Mouse (Mus musculus) adrenal gland, postnatal 10 days (tissue): Measurements from ENCODE around the gene Ing4. TPM values are rescaled to one million over a fixed set of nuclear protein-coding genes. Genes with fewer than 3 reads are reported as not detected.
"Not testable (repeated sequence)": the region's sequence is repeated elsewhere in the genome, so short reads cannot be mapped to it uniquely, and the experiment has no call there.

ENCODE experiments used
- DNase-seq: peaks from one replicate; pipeline ENCODE4 v3.0.0; 2021; ENCODE audit warnings: mixed read lengths
- total RNA-seq, 2 experiments: library from RNA; stranded (reverse); gene quantifications; 2 replicates each; pipeline ENCODE4 v1.2.3; 2021

Ing4 gene
- total RNA-seq, 2 experiments from 2014 or later, result 72.5 to 83.1 TPM

DNA sequence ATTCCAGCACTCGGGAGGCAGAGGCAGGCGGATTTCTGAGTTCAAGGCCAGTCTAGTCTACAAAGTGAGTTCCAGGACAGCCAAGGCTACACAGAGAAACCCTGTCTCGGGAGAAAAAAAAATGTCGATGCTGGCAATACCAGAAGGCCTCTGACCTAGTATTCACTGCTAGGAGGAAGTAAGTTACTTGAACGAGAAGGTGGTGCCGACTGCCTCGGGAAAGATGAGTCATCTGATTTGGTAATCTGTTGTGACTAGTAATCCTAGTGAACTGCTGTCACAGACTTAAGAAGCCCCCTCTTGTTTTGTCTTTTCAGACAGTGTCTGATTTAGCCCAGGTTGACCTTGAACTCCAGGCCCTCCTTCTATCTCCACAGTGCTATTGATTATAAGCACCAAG lies 1.5 kb downstream of the Ing4 start:
- DNase-seq, result no peak

DNA sequence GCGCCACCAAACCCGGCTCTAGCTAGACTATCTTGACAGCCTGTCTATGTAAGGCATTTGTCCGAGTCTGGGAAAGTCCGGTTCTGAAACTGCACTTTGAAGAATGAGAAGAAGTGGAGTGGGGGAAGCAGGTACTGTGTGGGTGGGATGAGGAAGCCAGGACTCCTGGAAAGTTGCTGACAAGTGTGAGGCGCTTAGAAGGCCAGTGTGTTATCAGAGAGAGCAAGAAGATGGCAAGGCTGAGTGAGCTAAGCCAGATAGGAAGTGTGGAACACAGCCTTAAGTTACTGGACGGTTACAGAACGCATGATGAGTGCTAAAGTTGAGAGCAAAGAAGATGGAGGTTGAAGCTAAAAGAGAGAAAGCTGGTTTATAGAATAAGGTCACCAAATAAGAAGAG lies 2.5 kb downstream of the Ing4 start:
- DNase-seq, result no peak

DNA sequence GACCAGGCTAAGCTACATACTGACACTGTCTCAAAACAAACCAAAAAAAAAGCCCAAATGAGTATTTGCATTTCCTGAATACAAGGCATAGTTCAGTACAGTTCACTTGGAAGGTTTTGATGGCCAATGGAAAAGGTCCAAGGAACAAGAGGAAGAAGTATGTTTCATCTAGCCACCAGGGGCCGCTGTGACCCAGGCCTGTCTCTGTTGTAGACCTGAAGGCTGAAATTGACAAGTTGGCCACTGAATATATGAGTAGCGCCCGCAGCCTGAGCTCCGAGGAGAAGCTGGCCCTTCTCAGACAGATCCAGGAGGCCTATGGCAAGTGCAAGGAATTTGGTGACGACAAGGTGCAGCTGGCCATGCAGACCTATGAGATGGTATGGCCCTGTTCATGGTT lies 7.1 kb downstream of the Ing4 start:
- peak; percentile 90 for DNase-seq

DNA sequence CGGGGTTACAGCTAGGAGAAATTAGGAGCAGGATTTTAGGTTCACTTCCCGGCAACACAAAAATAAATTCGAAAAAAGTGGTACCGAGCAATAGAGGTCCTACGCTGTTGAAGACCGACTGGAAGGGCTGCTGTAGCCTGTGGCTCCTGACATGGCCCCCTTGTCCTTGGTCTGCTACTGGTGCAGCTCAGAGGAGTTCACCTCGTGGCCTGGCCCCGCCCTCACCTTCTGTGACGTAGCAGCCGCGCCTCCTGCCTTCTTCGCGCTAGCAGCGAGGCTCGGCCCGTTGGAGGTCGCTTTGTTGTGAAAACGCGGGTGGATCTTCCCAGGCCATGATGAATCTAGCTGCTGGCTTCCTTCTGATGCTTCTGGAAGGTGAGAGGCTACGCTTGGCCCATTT lies 10.1 kb downstream of the Ing4 start, which contains the start of gene Acrbp:
Gene Acrbp (plus strand): TSS at position 12 of the 400 bp plus-strand sequence.
- no peak for DNase-seq

DNA sequence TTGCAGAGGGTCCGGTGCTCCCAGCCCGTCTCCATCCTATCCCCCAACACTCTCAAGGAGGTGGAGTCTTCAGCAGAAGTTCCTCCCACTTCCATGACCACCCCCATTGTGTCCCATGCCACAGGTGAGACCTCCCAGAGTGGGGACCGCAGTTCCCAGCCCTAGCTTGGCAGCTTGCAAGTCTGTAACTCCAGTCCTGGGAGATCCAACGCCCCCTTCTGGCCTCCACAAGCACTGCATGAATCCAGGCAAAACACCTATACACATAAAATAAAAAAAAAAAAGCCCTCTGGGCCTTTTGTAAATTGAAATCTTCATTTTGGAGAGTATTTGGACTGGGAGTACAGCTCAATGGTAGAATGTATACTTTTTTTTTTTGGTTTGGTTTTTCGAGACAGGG lies 11.7 kb downstream of the Ing4 start:
- DNase-seq, result no peak

DNA sequence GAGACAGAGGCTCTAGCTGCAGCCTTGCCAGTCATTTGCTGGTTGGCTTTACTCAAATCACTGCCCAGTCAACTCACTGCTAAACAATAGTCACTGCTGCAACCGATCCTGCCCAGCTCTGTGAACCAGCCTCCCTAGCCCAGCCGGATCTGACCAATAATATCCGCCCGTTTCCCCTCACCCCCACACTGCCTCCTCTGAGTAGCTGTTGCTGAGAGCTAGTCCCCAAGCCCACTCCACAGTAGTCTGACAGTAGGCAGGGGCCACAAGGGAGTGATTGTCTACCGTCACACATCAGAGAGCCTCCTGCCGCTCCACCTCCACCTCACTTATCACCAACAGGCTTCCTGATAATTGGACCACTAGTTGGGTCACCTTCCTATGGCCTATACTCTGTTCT lies 21.9 kb downstream of the Ing4 start:
- DNase-seq, result no peak

DNA sequence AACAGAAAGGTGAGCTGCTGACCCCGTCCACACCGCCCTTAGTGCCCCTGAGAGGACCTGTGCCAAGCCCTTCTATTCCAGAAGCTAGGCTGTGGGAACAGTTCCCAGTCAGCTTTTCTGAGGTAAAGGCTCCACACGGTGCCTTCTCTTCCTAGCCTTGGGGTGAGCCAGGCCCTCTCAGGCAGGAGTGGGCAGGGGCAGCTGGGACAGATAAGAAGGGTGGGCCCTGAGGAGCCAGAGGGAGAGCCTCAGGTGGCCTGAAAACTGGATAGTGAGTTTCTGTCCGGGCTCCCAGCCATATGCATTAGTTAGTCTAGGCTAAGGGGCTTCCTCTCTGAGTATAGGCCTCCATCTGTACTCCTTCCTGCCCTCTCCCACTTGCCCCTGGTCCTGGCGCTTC lies 23.0 kb downstream of the Ing4 start:
- DNase-seq, result no peak

DNA sequence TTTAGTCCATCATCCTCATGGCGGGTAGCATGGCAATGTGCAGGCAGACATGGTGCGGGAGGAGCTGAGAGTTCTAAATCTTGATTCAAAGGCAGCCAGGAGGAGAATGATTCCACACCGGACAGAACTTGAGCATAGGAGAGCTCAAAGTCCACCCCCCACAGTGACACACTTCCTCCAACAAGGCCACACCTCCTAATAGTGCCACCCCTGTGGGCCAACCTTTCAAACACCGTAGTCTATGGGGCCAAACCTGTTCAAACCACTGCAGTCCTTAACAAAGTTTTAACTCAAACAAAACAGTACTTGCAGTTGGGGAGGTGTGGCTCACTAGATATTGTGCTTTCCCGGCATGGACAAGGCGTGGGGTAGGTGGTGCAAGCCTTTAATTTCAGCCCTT lies 24.3 kb downstream of the Ing4 start:
- no peak for DNase-seq

DNA sequence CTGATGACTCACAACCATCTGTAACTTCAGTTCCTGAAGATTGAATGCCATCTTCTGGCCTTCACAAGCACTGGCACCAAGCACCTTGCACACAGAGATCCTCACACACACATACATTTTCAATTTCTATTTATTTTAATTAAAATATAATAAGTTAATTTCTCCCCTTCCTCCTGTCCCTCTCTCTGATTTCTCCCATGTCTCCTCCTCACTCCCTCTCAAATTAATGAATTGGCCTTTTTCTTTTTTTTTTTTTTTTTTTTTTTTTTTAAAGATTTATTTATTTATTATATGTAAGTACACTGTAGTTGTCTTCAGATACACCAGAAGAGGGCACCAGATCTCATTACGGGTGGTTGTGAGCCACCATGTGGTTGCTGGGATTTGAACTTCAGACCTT lies 25.7 kb downstream of the Ing4 start:
- DNase-seq, result not testable (repeated sequence)

DNA sequence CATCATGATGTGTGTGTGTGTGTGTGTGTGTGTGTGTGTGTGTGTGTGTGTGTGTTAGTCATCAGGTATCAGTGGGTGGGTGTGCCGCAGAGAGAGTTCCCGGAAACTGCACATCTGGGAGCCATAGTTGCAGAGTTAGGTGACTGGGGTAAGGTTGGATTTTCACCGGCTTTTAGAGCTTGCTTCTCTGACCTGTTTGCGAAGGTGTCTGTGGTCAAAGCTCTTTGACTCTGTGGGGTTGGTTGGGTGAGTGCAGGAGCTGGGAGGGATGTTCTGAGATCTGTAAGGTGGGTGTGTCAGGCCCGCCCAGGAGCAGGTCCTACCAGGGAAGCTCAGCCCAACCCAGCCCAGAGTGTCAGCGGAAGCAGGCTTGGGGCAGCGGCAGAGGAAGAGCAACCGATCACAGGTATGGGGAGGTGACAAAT lies 28.0 kb downstream of the Ing4 start, which contains the start of gene Lpar5:
Gene Lpar5 (plus strand): TSS at position 350 of the 425 bp plus-strand sequence.
- DNase-seq, result no peak

DNA sequence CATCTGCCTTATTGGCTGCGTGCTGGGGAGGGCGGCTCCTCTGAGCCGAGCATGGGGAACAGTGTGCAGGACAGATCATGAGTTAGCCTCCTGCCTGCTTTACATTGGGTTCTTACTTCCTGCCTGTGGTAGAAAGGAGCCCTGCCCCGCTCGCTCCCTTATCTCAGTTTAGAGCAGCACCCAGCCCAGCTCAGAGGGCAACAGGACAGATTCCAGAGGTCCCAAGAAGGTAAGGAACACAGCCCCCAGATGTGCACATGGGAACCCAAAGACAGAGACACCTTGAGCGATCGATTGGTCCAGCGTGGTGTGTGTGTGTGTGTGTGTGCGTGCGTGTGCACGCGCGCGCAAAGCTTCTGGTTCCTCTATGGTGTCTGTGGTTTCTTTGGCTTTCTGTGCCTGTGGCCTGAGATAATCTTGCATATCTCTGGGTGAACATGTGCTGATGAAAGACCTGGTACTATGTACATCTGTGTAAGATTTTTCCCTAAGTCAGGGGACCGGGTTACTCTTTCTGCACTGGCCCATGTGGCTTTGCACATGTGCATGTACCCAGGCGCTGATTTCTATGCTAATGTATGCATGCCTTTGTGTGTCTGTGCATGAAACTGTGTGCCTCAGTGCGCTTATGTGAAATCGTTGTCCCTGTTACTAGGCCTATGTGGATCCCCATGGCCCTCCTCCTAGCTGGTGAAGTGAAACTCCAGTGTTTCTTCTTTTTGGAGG lies 31.8 kb downstream of the Ing4 start:
- no peak for DNase-seq

DNA sequence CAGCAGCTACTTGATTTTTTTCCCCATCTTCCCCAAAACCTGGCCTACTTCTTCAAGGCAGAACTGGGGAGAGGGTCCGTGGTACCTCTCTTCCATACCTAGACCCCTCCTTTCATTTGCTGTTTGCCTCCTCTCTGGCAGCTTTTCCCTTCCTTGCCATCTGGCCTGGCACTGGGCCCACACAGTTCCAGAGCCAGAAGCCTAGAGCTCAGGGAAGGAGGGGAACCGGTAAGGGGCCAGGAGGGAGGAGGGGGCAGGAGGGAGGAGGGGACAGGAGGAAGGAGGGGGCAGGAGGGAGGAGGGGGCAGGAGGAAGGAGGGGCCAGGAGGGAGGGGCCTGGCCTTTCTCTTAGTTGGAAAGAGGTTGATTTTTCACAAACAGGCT lies 32.3 kb downstream of the Ing4 start:
- peak; percentile 79 for DNase-seq

DNA sequence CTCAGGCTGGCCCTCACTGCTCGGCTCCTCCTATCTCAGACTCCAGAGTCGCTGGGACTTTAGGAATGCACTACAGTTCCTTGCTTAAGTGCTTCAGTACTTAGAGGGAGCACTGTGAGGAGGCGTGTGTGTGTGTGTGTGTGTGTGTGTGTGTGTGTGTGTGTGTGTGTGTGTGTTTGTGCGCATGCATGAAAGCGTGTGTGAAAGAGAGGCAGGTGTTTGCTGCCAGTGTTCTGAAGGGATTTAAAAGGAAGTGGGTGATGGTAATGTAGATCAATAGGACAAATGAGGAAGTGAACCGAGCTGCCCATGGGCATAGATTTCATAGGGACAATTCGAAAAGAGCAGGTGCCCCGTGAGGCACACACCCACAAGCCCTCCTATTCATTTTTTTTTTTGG lies 34.3 kb downstream of the Ing4 start:
- no peak for DNase-seq

DNA sequence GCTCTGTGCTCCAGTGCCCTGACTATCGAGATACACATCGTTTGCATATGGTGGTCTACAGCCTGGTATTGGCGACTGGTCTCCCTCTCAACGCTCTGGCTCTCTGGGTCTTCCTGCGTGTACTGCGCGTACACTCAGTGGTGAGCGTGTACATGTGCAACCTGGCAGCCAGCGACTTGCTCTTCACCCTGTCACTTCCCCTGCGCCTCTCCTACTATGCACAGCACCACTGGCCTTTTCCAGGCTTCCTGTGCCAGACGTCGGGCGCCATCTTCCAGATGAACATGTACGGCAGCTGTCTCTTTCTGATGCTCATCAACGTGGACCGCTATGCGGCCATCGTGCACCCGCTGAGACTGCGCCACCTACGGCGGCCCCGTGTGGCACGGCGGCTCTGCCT lies 41.8 kb downstream of the Ing4 start:
- DNase-seq, result no peak

DNA sequence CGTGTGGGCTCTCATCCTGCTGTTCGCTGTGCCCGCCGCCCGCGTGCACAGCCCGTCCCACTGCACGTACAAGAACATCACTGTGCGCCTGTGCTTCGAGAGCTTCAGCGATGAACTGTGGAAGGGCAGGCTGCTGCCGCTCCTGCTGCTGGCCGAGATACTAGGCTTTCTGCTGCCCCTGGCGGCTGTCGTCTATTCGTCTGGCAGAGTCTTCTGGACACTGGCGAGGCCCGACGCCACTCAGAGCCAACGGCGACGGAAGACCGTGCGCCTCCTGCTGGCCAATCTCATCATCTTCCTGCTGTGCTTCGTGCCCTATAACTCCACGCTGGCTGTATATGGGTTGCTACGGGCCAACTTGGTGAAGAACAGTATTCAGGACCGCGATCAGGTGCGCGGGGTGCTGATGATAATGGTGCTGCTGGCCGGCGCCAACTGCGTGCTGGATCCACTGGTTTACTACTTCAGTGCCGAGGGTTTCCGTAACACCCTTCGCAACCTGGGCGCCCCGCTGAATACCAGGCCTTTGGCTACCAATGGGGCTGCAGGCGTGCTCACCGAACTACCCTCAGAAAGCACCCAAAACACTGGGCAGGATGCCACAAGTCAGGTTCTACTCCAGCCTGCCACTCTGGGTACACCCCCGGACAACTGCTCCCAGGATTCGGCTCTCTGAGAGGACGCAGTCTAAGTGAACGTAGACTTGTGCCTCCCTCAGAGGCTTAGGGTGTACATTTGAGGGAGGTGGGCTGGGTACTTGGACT lies 42.4 kb downstream of the Ing4 start:
- peak; percentile 93 for DNase-seq

DNA sequence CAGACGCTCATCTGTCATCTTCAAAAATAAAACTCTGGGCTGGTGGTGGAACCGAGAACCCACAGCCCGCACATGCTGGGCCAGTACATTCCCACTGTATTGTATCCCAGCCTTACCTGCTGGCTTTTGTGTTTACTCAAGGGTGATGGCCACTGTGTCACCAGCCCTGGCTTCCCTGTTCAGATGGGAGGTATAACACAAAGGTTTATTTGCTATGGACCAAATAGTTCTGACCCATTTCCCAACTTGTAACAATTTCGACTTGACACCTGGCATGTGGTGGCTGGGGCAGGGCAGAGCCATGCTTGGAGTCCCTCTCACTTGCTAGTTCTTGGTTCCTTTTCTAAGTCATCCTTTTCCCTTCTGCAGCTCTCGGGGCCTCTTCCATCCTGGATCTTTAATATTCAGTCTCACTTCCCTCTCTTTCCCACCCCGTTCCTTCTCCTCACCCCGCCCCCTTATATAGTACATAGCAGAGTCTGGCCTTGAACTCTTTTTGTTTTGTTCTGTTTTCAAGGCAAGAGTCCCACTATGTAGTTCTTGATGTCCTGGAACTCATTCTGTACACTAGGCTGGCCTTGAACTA lies 43.3 kb downstream of the Ing4 start:
- DNase-seq, result no peak

DNA sequence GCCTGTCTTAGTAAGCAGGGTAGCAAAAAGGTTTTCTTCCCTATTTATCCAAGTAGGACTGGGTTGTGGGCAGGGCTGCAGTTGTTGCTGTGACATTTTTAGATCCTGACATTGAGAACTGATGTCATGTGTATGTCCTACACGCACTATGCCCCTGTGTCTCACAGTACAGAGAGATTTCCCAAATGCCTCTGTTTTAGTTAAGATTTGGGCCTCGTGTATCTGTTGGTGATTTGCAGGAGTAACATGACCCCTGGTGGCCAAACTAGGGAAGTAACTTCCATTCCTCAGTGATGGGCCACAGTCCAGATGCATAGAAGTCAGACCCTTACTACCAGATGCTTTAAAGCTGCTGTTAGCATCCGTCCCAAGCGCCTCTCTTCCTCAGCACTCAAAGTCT lies 44.9 kb downstream of the Ing4 start:
- DNase-seq, result peak; percentile 74

DNA sequence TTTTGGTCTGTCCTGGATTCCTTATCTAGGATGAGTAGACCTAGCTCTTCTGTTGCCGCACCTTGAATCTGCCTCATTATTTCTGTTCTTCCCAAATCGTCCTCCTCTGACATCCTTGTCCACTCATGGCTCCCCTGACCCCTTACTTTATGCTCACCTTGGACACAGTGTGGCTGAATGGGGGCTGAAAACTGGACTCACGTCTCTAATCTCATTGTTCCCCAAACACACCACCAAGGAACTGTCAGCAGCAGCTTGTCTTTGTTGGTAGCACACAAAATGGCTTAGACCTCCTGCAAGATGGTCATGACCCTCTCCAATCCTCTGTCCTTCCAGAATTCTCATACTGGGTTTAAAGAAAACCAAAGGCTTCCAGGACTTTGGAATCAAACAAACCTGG lies 48.4 kb downstream of the Ing4 start:
- no peak for DNase-seq

DNA sequence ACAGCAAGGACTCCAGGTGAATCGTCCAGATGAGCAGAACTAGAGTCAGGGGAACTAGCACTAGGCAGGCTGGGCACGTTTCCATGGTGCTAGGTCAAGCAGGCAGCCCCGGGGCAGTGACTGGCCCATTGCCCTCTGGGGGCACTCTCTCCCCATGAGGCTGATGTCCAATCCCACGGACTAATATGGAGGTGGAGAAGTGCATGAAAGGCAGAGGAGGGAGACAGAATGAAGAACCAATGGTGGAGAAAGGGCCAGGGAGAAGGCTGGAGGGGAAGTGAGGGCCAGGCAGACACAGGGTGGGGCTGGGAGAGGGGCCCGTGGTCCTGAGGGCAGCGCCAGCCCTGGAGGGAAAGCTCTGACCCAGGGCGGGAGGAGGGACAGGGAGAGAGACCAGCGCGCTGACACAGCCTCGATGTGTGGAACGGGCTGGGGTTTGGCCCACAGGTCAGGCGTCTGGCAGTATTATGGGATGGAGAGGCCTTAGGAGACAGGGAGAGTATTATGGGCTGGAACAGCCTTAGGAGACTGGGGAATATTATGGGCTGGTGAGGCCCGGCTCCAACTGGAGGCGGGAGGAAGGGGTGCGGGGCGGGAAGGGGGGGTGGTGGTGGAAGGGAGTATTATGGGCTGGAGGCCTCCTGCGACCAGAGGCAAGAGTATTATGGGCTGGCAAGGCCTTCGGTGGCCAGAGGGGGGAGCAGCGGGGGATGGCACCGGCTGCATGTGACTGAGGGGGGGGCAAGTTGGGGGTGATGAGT lies 49.2 kb downstream of the Ing4 start:
- DNase-seq, result peak; percentile 88

DNA sequence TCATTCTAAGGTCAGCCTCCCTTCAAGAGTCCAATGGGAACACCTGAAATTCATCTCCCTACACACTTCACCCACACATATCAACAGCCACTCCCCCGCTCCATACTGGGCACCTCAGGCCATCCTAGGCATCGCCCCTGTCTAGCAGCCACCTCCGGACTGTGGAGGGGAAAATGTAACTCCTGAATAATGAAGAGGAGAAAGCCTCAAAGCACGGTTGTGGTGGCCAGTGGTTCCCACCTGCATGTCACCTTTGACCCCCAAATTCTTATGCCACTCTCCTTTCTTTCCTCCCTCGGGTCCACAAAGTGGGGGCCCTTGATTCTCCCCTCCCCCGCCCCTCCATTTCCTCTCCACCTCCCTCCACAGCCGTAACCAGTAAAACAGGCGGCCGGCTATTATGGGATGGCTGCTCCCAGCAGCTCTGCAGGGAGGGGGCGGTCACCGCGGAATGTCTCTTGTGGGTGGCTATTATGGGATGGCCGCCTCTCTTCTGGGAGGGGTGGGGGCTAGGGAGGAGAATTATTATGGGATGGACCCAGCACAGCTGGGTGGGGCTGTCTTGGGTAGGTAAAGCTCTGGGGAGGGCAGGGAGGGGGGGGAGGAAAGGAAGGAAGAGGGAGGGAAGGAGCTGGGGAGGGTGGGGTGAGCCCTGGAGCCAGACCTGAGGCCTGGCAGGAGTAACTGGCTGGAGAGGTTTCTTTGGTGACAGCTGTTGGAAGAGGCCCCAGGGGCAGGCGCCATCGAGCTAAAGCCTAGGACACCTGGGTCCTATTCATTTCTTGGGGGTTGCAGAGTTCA lies 50.2 kb downstream of the Ing4 start:
- peak; percentile 86 for DNase-seq

DNA sequence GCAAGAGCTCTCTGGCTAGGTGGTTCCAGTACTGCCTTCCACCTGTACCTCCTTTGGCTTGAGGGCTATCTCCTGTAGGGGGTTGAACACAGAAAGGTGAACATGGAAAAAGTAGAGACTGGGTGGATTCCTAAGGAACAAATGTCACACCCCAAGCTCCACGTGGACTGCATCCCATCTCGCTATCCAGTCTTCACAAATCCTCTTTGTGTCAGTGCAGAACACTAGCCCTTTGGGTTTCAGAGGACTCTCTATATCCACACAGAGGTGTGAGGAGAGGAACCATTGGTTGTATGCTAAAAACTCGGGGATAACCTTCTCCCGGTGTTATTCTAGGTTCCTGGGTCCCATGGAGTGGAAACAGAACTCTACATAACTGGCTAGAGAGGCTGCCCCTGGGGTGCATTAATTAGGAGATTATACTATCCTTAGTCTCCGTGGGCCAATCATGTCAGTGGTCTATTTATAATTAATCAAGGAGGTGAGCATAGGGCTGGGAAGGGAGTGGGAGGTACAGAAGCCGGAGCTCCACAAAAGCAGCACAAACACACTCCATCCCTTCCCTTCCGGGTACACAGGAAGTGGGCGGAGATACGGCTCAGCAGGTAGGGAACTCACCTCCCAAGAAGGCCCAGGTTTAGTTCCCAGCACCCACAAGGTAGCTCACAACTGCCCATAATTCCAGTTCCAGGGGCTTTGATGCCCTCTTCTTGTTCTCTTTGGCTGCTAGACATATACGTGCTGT lies 51.0 kb downstream of the Ing4 start:
- DNase-seq, result no peak
